Mouse (Mus musculus) bone marrow, adult 2 months (tissue): ENCODE data around the gene Ptpre.

Source experiments
- CTCF ChIP-seq: fragments of 200-500 bp; IDR thresholded peaks from 2 replicates; pipeline ENCODE4 v1.5.1; 2011; ENCODE audit warnings: low read length, control low read depth; ENCODE audit not compliant: control insufficient read depth, insufficient read depth
- POLR2A ChIP-seq: fragments of 200-500 bp; IDR thresholded peaks from 2 replicates; pipeline ENCODE4 v1.6.1; 2011; ENCODE audit warnings: low read depth, mild to moderate bottlenecking, control low read depth, low read length, borderline replicate concordance; ENCODE audit not compliant: control insufficient read depth

DNA sequence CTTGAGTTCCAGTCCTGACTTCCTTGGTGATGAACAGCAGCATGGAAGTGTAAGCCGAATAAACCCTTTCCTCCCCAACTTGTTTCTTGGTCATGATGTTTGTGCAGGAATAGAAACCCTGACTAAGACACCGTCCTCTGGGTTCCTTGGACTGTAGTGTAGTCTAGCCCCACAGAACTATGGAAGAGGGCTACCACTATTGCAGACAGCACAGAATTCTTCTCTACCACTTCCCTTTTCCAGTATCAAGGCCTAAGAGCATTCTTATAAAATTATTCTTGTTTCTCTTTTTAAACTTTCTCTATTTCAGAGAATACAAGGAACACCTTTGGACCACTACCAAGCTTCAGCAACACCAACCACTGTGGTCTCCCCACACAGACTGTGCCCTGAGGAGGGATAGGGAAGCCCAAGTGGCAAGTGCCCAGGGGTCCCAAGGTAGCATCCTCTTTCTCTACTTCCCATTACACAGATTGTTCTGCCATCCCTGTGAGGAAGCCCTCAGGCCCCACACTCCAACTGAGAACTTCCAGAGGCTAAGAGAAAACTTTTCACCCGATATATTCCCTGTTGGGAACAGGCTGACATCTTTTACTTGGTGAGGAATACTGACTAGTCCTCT lies 38.6 kb upstream of the Ptpre start:
- TF ChIP-seq CTCF (no peak), POLR2A (no peak)
